Mouse (Mus musculus) liver, adult (tissue): ENCODE data around the gene Krt88.

Source experiments
- GATA4 ChIP-seq: IDR thresholded peaks from 2 replicates; pipeline ENCODE4 v1.6.1; 2014; ENCODE audit warnings: mild to moderate bottlenecking, low read length; ENCODE audit not compliant: insufficient replicate concordance

Gene Krt88

GRCm38 (mm10) chr15:101495266-101495665 lies 47.7 kb downstream of the Krt88 start:
- TF ChIP-seq GATA4: no peak

GRCm38 (mm10) chr15:101497181-101497580 lies 49.6 kb downstream of the Krt88 start:
- TF ChIP-seq GATA4: no peak
